In genomic region chr6:114652209-114652608, GRCm38 (mm10) we compare ENCODE assay signal across 10 mouse cellular contexts. TPM values are rescaled to one million over a fixed set of nuclear protein-coding genes. Genes with fewer than 3 reads are reported as not detected.
DNase-seq lines count a peak whose midpoint lies in the region; ATAC-seq lines count a peak whose summit lies in the region.
"Had no signal": no experiment of that assay in that cellular context is flagged by ENCODE, and none has a peak within 500 bp of the region (broad histone marks: within the 10 kb centered on the region; RNA-seq: fewer than 3 reads in every experiment).

No protein-coding gene starts in this region.

- no peaks in the 10 kb centered on the region for H3K36me3 ChIP-seq in embryonic facial prominence, embryonic 14.5 days (ENCODE audit: control insufficient read depth, insufficient read depth, low read length)
- no peaks in the 10 kb centered on the region for H3K36me3 ChIP-seq in midbrain, embryonic 11.5 days (ENCODE audit: control insufficient read depth, insufficient read depth, low read length)
- H3K36me3 ChIP-seq: heart, embryonic 15.5 days had no signal

- no peak overlapping the region for H3K9ac ChIP-seq in embryonic facial prominence, embryonic 14.5 days (ENCODE audit: low read depth, low read length)
- H3K9ac ChIP-seq in midbrain, embryonic 11.5 days (ENCODE audit: low read length) = no peak overlapping the region
- H3K9ac ChIP-seq: heart, embryonic 15.5 days had no signal

- no peak overlapping the region for H3K4me3 ChIP-seq in embryonic facial prominence, embryonic 14.5 days (ENCODE audit: low read depth, low read length)
- no peak overlapping the region for H3K4me3 ChIP-seq in midbrain, embryonic 11.5 days (ENCODE audit: low read depth, low read length)
- H3K4me3 ChIP-seq: heart, embryonic 15.5 days had no signal

- no peak overlapping the region for H3K27ac ChIP-seq in embryonic facial prominence, embryonic 14.5 days (replicated peaks; ENCODE audit: low read depth, low read length)
- no peak overlapping the region; the same call in 1 of the 2 replicates for H3K27ac ChIP-seq in midbrain, embryonic 11.5 days (ENCODE audit: low read depth, low read length)
- H3K27ac ChIP-seq: heart, embryonic 15.5 days; macrophage had no signal

- 50% methylated on average over 3 of the region's 3 CpGs for WGBS in embryonic facial prominence, embryonic 14.5 days
- WGBS in midbrain, embryonic 11.5 days = 40% methylated on average over 3 of the region's 3 CpGs

- peak; percentile 75 for ATAC-seq in embryonic facial prominence, embryonic 14.5 days (ENCODE audit: low read depth)
- ATAC-seq in midbrain, embryonic 11.5 days (ENCODE audit: low FRiP score) = peak; percentile 72

- H3K27me3 ChIP-seq in embryonic facial prominence, embryonic 14.5 days (replicated peaks; ENCODE audit: control insufficient read depth, insufficient read depth, low read length) = no peaks in the 10 kb centered on the region
- no peaks in the 10 kb centered on the region for H3K27me3 ChIP-seq in midbrain, embryonic 11.5 days (ENCODE audit: control insufficient read depth, insufficient read depth, low read length)
- H3K27me3 ChIP-seq: heart, embryonic 15.5 days had no signal

- H3K9me3 ChIP-seq in embryonic facial prominence, embryonic 14.5 days (ENCODE audit: control insufficient read depth, low read length) = no peaks in the 10 kb centered on the region
- no peaks in the 10 kb centered on the region for H3K9me3 ChIP-seq in midbrain, embryonic 11.5 days (ENCODE audit: control insufficient read depth, low read length)
- H3K9me3 ChIP-seq: heart, embryonic 15.5 days had no signal

- DNase-seq in kidney, postnatal 10 days = peak; percentile 62
- DNase-seq in kidney, adult 9 months = no peak
- DNase-seq in adipocyte (ENCODE audit: low spot score) = peak; percentile 58
- peak; percentile 74 for DNase-seq in embryonic facial prominence, embryonic 14.5 days (ENCODE audit: low spot score)
- no peak for DNase-seq in midbrain, embryonic 11.5 days (ENCODE audit: low spot score, missing footprints)
- no peak for DNase-seq in T-cell, adult 2 months (ENCODE audit: low spot score)
- DNase-seq in adrenal gland, postnatal 4 days (ENCODE audit: low spot score in 2 of 2) = no peak
- no peak for DNase-seq in urinary bladder, postnatal 25 days (ENCODE audit: low spot score)

- no peaks in the 10 kb centered on the region for H3K4me1 ChIP-seq in embryonic facial prominence, embryonic 14.5 days (ENCODE audit: control insufficient read depth, insufficient read depth, low read length)
- H3K4me1 ChIP-seq in midbrain, embryonic 11.5 days (ENCODE audit: control insufficient read depth, insufficient read depth, low read length) = peaks cover 10% of the 10 kb centered on the region; the same call in 1 of the 2 replicates

- no peak overlapping the region for H3K4me2 ChIP-seq in embryonic facial prominence, embryonic 14.5 days (ENCODE audit: low read depth, low read length)
- no peak overlapping the region for H3K4me2 ChIP-seq in midbrain, embryonic 11.5 days
- H3K4me2 ChIP-seq: heart, embryonic 15.5 days had no signal

RNA-seq across cellular contexts. Expression of gene Atg7, which starts 9.3 kb away (rescaled TPM):
- polyA plus RNA-seq in embryonic facial prominence, embryonic 14.5 days (2014; fragmentation: Nextera tagmentation; extraction: Ambion mirVana) = 17.6 and 17.9 TPM in 2 replicates
- 17.6 and 20.6 TPM in 2 replicates for polyA plus RNA-seq in midbrain, embryonic 11.5 days (2014; fragmentation: Nextera tagmentation; extraction: Ambion mirVana)
- 10 to 100 TPM; 25.4 to 28.7 TPM for total RNA-seq in adrenal gland, postnatal 4 days (2021)

Comparison
In these comparisons a context has a peak if more than half of its experiments do, and no peak if none do; other contexts are left out.
1. DNase-seq: peak in kidney, postnatal 10 days (single experiment), adipocyte (single experiment) and embryonic facial prominence, embryonic 14.5 days (single experiment); none in kidney, adult 9 months (single experiment), midbrain, embryonic 11.5 days (single experiment), T-cell, adult 2 months (single experiment), adrenal gland, postnatal 4 days (0 of 2) and urinary bladder, postnatal 25 days (single experiment).